Mouse (Mus musculus) megakaryocyte, embryonic 14.5 days (primary cell): ENCODE data around the gene Cyp1b1.

ENCODE experiments used
- FLI1 ChIP-seq: IDR thresholded peaks from 2 replicates; pipeline ENCODE4 v1.6.1; 2012; ENCODE audit warnings: low read length, inconsistent platforms, mixed read lengths
- GATA1 ChIP-seq: IDR thresholded peaks from 3 replicates; pipeline ENCODE4 v1.6.1; 2012; ENCODE audit warnings: mixed read lengths, low read length, inconsistent platforms, borderline replicate concordance

GRCm38 (mm10) chr17:79708168-79708567 lies 6.7 kb downstream of the Cyp1b1 start:
- TF ChIP-seq GATA1, result no peak
- TF ChIP-seq FLI1, result no peak
